In the genomic region with DNA sequence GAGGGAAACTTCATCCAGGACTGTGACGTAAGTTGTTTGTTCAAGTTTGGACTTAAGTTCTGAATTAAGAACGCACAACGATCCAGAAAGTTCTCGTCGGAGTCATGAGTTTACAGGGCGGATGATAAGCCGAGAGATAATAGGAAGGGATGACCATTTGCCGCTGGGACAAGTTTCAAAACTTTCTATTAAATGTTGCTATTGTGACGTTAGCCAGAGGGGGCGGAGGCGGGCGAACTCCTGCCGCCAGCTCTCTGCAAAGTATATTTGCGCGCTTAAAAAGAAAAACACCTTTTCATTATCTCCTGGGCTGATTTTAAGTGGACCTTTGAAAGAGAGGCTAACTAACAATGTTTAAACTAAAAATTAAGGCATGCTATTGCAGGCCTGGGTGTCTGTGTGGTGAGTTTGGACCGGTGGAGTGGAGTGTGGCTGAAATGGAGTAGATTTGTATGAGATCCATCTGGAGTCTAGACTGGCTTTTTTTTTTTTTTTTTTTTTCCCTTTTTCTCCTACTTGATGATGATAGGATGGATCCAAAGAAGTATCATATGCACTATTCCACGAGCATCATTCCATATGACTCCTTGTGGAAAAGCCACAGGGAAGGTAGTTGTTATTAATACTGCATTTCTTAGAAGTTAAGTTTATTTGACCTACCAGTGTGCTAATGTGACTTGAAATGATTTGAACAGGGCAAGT, we compare ENCODE assay signal across 8 mouse cellular contexts. TPM values are rescaled to one million over a fixed set of nuclear protein-coding genes. Genes with fewer than 3 reads are reported as not detected.
DNase-seq lines count a peak whose midpoint lies in the region; ATAC-seq and TF ChIP-seq lines count a peak whose summit lies in the region.

No protein-coding gene starts in this region.

- H3K4me2 ChIP-seq in embryonic facial prominence, embryonic 13.5 days, result peak overlapping the region; percentile 70
- H3K4me2 ChIP-seq in heart, embryonic 15.5 days, result peak overlapping the region; percentile 70
- H3K4me2 ChIP-seq in kidney, embryonic 16.5 days (replicated peaks; ENCODE audit: low read depth, low read length), result peak overlapping the region; percentile 67

- H3K9me3 ChIP-seq in embryonic facial prominence, embryonic 13.5 days, result no peaks in the 10 kb centered on the region
- H3K9me3 ChIP-seq in heart, embryonic 15.5 days (replicated peaks), result no peaks in the 10 kb centered on the region
- H3K9me3 ChIP-seq in kidney, embryonic 16.5 days (ENCODE audit: low read length), result no peaks in the 10 kb centered on the region

- H3K9ac ChIP-seq in embryonic facial prominence, embryonic 13.5 days, result peak overlapping the region; percentile 87
- H3K9ac ChIP-seq in heart, embryonic 15.5 days, result peak overlapping the region; percentile 87
- H3K9ac ChIP-seq in kidney, embryonic 16.5 days (replicated peaks; ENCODE audit: low read length), result peak overlapping the region; percentile 90

- peak; percentile 20 to 47 for DNase-seq in CD8-positive naive resting alpha-beta T cell, adult 2 months (ENCODE audit: low read depth in 2 of 2, low spot score in 2 of 2)
- no peak for DNase-seq in Patski (ENCODE audit: low read depth, low spot score)
- peak; percentile 61 for DNase-seq in lung, postnatal 14 days
- peak; percentile 73 for DNase-seq in retina, embryonic 14.5 days (ENCODE audit: low spot score)
- DNase-seq in left cerebral cortex, adult 11 months (ENCODE audit: low spot score), result no peak

- H3K27me3 ChIP-seq in Patski, result peaks cover 32% of the 10 kb centered on the region
- no peaks in the 10 kb centered on the region for H3K27me3 ChIP-seq in embryonic facial prominence, embryonic 13.5 days
- H3K27me3 ChIP-seq in heart, embryonic 15.5 days, result no peaks in the 10 kb centered on the region
- H3K27me3 ChIP-seq in kidney, embryonic 16.5 days (ENCODE audit: insufficient read depth, low read length), result no peaks in the 10 kb centered on the region

- POLR2A ChIA-PET in Patski (lab: Charles Lee), result no interaction called here

- CTCF ChIA-PET in Patski (lab: Charles Lee), result interaction anchor here (1.0 to 1.4 kb wide), 4 partner anchors 8 to 12 kb away, joined by 3 to 4 read pairs (median 3); no protein-coding TSS in a partner anchor

- in situ Hi-C loops in Patski (cut with MboI; ENCODE audit: low pct_unique_long_range_greater_than_20kb), result no loop called here

- WGBS in embryonic facial prominence, embryonic 13.5 days, result 1% methylated on average over 17 of the region's 17 CpGs
- 3% methylated on average over 17 of the region's 17 CpGs for WGBS in heart, embryonic 15.5 days
- 2% methylated on average over 17 of the region's 17 CpGs for WGBS in kidney, embryonic 16.5 days

- H3K27ac ChIP-seq in embryonic facial prominence, embryonic 13.5 days, result peak overlapping the region; percentile 85
- peak overlapping the region; percentile 81 for H3K27ac ChIP-seq in heart, embryonic 15.5 days
- peak overlapping the region; percentile 78 for H3K27ac ChIP-seq in kidney, embryonic 16.5 days (ENCODE audit: low read length)

- H3K36me3 ChIP-seq in embryonic facial prominence, embryonic 13.5 days, result no peaks in the 10 kb centered on the region
- H3K36me3 ChIP-seq in heart, embryonic 15.5 days, result no peaks in the 10 kb centered on the region
- H3K36me3 ChIP-seq in kidney, embryonic 16.5 days (ENCODE audit: insufficient read depth, low read length), result 0 out of 2 replicates have a peak, but pooled peaks cover 6% of the 10 kb centered on the region

- TF ChIP-seq CTCF in Patski (IDR thresholded peaks at IDR 0.05), result peak; percentile 76

- peak; percentile 65 for ATAC-seq in Patski
- ATAC-seq in embryonic facial prominence, embryonic 13.5 days (ENCODE audit: insufficient number of reproducible peaks, insufficient read depth, low FRiP score, low TSS enrichment, low read depth), result no peak
- ATAC-seq in heart, embryonic 15.5 days (replicated peaks; ENCODE audit: insufficient number of reproducible peaks, insufficient read depth, low FRiP score, low read depth), result no peak
- ATAC-seq in kidney, embryonic 16.5 days (ENCODE audit: low FRiP score, low TSS enrichment), result peak; percentile 52; the same call in 1 of the 2 replicates

- peak overlapping the region; percentile 85 for H3K4me3 ChIP-seq in embryonic facial prominence, embryonic 13.5 days
- H3K4me3 ChIP-seq in heart, embryonic 15.5 days, result peak overlapping the region; percentile 97
- H3K4me3 ChIP-seq in kidney, embryonic 16.5 days (ENCODE audit: low read length), result peak overlapping the region; percentile 88

- peaks cover 11% of the 10 kb centered on the region for H3K4me1 ChIP-seq in embryonic facial prominence, embryonic 13.5 days
- peaks cover 4% of the 10 kb centered on the region; the same call in 1 of the 2 replicates for H3K4me1 ChIP-seq in heart, embryonic 15.5 days (replicated peaks)
- H3K4me1 ChIP-seq in kidney, embryonic 16.5 days (ENCODE audit: insufficient read depth, low read length), result peaks cover 9% of the 10 kb centered on the region

RNA-seq across cellular contexts. Expression of a gene that starts 0.9 kb away (rescaled TPM):
- polyA plus RNA-seq in Patski (2021), result 22.3 TPM
- 19.2 and 22.3 TPM in 2 replicates for polyA plus RNA-seq in embryonic facial prominence, embryonic 13.5 days (2015; fragmentation: Nextera tagmentation; extraction: Ambion mirVana)
- 6.3 and 8.7 TPM in 2 replicates for polyA plus RNA-seq in heart, embryonic 15.5 days (2015; fragmentation: Nextera tagmentation; extraction: Ambion mirVana)
- 19.4 and 21.9 TPM in 2 replicates for polyA plus RNA-seq in kidney, embryonic 16.5 days (2015; fragmentation: Nextera tagmentation; extraction: Ambion mirVana)

RNA-seq across cellular contexts. Expression of a gene that starts 32.9 kb away (rescaled TPM):
- polyA plus RNA-seq in Patski (2021), result 19.6 TPM
- polyA plus RNA-seq in embryonic facial prominence, embryonic 13.5 days (2015; fragmentation: Nextera tagmentation; extraction: Ambion mirVana), result 19.2 and 20.0 TPM in 2 replicates
- 10.2 and 11.0 TPM in 2 replicates for polyA plus RNA-seq in heart, embryonic 15.5 days (2015; fragmentation: Nextera tagmentation; extraction: Ambion mirVana)
- 15.8 and 18.3 TPM in 2 replicates for polyA plus RNA-seq in kidney, embryonic 16.5 days (2015; fragmentation: Nextera tagmentation; extraction: Ambion mirVana)

Comparison
In these comparisons a context has a peak if more than half of its experiments do, and no peak if none do; other contexts are left out.
1. DNase-seq: peak in CD8-positive naive resting alpha-beta T cell, adult 2 months (2 of 2), lung, postnatal 14 days (single experiment) and retina, embryonic 14.5 days (single experiment); none in Patski (single experiment) and left cerebral cortex, adult 11 months (single experiment).
2. ATAC-seq: peak in Patski (single experiment) and kidney, embryonic 16.5 days (single experiment); none in embryonic facial prominence, embryonic 13.5 days (single experiment) and heart, embryonic 15.5 days (single experiment).
3. Peak in every context shown above with its lines, with median percentiles within 50 percentile points of each other: H3K27ac ChIP-seq, H3K4me2 ChIP-seq, H3K4me3 ChIP-seq and H3K9ac ChIP-seq.